Mouse (Mus musculus) E14TG2a.4 (cell line): ENCODE data around the gene Rrp12.

ENCODE experiments used
- CTCF ChIP-seq: conservative IDR thresholded peaks from 2 replicates; pipeline ENCODE4 v1.5.1; 2014; ENCODE audit warnings: low read length
- NANOG ChIP-seq: IDR thresholded peaks from 2 replicates; pipeline ENCODE4 v1.6.1; 2014; ENCODE audit warnings: borderline replicate concordance, low read length, mixed read lengths
- POU5F1 ChIP-seq: IDR thresholded peaks from 2 replicates; pipeline ENCODE4 v1.6.1; 2014; ENCODE audit warnings: low read length, borderline replicate concordance

DNA sequence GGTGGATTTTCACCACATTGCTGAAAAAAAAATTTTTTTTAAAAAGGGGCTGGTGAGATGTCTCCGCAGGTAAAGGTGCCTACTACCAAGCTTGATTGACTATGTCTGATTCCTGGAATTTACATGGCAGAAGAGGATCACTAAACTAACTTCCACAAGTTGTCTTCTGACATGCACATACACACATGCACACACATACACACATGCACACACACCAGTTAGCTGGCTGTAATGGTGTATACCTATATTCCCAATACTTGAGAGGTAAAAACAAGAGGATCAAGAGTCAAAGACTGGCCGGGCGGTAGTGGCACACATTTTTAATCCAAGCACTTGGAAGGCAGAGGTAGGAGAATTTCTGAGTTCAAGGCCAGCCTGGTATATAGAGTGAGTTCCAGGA is 56.3 kb downstream of the Rrp12 start:
- TF ChIP-seq CTCF: no peak
- no peak for TF ChIP-seq NANOG
- no peak for TF ChIP-seq POU5F1
